Mouse (Mus musculus): ENCODE results near the gene Zfp790. TPM values are rescaled to one million over a fixed set of nuclear protein-coding genes. Genes with fewer than 3 reads are reported as not detected.
"Not testable (repeated sequence)": the region's sequence is repeated elsewhere in the genome, so short reads cannot be mapped to it uniquely, and the experiment has no call there.

Zfp790 gene
- total RNA-seq, 2 experiments from 2014 or later, result 11.8 to 13.0 TPM

DNA sequence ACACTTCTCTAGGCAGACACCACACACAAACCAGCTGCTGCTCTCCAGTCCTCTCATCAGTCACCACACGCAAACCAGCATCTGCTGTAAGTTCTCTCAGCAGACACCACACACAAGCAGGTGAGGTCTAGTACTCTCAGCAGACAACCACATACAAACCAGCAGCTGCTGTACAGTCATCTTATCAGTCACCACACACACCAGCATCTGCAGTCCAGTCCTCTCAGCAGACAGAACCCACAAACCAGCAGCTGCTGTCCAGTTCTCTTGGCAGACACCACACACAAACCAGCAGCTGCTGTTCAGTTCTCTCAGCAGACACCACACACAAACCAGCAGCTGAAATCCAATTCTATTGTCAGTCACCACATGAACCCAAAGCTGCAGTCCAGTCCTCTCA is 20.9 kb downstream of the Zfp790 start:
- DNase-seq, result no peak
- intact Hi-C loops (cut with DNase I), result no loop called here

DNA sequence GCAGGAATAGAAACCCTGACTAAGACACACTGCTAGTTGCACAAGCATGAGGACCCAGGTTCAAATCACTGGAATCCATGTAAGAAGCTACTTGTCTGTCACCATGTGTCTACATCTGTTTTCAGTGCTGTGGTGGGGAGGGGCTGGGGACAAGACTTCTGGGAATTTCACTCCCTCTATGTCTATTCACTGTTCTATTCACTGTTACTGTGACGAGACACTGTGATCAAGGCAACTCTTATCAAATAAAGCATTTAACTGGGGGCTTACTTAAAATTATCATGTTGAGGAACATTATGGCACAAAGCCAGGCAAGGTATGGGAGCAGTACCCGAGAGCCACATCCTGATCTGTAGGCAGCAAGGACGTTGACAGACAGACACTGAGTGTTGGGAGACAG is 23.3 kb downstream of the Zfp790 start:
- DNase-seq, result no peak
- intact Hi-C loops (cut with DNase I), result no loop called here

DNA sequence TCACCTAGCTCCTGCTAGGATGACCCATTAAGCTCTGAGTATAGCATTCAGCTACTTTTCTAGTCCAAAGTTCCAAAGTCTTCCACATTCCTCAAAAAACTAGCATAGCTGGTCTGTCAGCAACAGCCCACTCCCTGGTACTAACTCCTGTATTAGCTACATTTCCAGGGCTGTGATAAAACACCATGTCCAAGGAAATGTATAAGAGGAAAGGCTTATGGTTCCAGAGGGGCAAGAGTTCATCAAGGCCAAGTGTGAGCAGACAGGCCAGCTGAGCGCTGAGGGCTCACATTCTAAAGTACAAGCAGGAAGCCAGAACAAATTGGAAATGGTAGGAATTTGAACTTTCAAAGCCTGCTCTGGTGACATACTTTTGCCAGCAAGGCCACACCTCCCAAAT is 26.2 kb downstream of the Zfp790 start:
- no peak for DNase-seq
- intact Hi-C loops (cut with DNase I), result no loop called here

DNA sequence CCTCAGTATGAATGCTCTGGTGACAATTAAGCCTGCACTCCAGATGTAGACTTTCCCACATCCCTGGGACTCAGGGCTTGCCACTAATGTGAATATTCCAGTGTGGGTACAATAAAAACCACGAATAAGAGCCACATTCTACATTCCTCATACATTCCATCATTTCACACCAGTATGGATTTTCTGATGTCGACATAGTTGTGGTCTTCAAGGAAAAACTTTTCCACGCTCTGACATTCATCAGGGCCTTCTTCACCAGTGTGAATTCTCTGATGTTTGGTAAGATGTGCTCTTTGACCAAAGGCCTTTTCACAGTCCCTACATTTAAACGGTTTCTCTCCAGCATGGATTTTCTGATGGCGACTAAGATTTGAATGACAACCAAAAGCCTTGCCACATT is 28.7 kb downstream of the Zfp790 start:
- intact Hi-C loops (cut with DNase I), result no loop called here
- no peak for DNase-seq

DNA sequence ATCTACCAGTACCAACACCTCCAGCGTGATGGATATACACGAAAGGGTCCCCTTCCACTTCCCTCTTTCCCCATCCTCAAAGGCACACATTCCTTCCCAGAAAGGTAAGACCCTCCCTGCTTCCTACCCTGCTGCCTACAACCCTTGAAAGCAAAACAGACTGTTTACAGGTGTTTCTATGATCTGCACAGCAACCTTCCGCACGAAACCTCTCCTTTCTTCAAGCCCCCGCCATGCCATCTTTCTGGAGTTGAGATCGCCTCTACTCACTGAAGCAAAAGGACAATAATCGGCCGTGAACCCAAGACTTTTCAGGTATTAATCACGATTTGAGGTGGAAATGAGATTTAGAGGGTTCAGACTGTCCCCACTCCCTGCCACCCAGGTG is 36.9 kb downstream of the Zfp790 start:
- no peak for DNase-seq
- intact Hi-C loops (cut with DNase I), result no loop called here

DNA sequence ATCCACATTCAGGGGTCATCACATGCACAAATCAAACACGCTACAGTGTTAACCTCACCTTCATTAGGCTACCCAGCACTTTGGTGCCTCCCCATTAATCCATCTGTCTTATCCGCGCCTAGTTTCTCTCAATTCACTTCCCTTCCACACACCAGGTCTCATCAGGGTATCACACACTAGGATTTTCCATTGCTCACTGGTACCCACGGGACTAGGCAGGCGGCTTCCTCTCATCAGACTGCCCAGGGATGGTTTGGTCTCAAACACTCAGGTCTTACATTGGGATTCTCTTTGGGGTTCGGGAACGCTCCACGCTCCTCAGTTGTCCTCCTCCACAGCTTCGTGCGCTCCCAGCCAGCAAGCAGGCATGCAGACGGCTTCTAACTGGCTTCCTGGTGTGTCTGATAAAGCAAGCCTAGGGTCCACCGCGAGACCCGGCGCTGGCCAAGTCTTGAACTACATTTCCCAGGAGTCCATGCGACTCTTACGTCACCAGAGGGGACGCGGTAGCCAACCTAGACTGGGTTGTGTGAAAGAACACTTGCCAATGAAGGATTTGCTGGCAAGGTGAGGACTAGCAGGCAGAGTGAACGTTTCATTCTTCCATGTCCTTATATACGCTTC is 37.4 kb downstream of the Zfp790 start, which contains the start of gene Zfp940:
Gene Zfp940 (minus strand): TSS at position 451 of the 624 bp plus-strand sequence.
- intact Hi-C loops (cut with DNase I), result no loop called here
- DNase-seq, result peak; percentile 72 to 87

DNA sequence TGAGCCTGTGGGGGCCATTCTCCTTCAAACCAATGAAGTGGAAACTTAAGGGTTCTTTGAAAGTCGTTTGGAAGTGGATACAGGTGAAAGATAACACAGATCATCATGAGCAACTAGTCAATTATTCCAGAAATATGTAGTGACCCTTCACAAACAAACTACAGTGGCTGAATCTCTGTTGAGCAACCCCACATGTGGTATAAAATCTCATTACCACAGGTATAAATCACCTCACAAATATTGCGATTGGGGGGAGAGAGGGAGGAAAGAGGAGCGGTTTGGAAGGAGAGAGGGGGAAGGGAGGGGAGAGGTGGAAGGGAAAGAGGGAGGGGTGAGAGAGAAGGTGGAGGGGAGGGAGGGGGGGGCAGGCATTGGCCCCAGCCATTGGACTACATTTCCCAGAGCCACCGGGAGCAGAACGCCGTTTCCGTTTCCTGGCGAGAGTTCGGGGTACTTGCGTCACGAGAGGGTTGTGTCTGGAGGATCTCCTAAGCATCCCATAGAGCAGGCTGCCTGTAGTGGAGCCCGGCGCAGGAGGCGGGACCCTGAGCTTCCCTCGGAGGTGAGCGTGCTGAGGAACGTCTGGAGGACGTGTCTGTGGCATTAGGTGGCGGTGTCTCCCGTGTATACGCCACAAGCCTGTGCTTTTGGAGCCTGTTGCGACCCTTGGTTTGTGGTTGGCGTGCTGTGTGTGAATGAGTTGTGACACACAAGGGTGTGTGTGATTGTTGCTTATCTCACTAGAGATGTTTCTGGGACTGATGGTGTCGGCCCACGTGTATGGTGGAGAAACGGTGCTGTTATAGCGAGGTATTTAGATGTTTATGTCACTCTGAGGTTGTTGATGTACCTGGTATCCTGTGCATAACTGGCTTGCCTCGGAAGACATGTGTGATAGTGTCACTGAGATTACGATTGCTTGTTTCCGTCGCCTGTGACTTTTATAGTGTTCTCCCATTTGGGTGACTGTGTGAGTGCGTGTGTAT is 43.9 kb downstream of the Zfp790 start, which contains the start of gene Zfp420:
Gene Zfp420 (plus strand): TSS at position 448 of the 986 bp plus-strand sequence.
- intact Hi-C loops (cut with DNase I), result loop anchor here (5.0 kb wide), 3 partner anchors 42 to 92 kb away; partner anchors contain the start of genes Zfp74 and Zfp790

DNA sequence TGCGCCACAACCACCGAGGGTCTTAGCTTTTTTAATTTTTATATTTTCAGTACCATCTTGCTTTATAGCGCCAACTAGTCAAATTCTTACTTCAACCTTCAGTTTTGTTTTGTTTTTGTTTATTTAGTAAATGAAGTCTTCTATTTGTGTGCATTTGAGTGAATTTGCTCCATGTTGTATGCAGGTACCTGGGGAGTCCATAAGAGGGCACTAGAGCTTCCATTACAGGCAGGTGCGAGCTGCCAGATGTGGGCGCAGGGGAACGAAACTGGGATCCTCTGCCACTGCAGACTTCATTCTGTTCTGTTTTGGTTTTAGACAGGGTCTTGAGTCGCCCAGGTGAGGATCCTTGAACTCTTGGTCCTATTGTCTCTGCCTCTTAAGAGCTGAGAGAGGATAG is 45.7 kb downstream of the Zfp790 start:
- DNase-seq, result no peak
- intact Hi-C loops (cut with DNase I), result loop anchor here (5.0 kb wide), 2 partner anchors 41 to 91 kb away; partner anchors contain the start of gene Zfp74

More for the DNA sequence above, 43.9 kb downstream of the Zfp790 start, which contains the start of gene Zfp420:
- peak; percentile 82 to 89 for DNase-seq

DNA sequence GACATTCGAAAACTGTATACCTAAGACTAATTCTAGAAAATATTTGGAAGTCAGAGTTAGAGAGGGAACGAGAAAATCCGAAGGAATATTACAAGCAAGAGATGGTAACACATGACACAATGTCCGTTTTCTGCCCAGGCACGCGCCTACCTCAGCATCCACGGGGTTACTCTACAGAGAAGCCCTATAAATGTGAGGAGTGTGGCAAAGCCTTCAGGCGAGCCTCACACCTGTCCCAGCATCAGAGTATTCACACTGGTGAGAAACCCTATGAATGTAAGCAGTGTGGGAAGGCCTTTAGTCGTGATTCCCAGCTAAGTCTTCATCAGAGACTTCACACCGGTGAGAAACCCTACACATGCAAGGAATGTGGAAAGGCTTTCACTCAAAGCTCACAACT is 58.3 kb downstream of the Zfp790 start:
- DNase-seq, result no peak
- intact Hi-C loops (cut with DNase I), result no loop called here

DNA sequence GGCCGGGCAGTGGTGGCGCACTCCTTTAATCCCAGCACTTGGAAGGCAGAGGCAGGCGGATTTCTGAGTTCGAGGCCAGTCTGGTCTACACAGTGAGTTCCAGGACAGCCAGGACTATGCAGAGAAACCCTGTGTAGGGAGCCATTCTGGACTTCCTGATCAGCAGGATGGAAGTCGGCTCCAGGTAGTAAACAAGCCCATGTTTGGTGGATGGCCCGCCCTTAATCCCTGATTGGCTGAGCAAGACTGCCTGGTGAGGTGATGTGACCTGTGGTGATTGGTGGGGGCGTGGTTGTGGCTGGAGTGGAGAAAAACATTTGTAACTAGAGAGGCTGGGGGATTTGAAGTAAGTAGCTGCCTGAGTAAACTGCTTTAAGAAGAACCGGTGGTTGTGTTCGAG is 61.6 kb downstream of the Zfp790 start:
- intact Hi-C loops (cut with DNase I); DNase-seq: not testable (repeated sequence)

DNA sequence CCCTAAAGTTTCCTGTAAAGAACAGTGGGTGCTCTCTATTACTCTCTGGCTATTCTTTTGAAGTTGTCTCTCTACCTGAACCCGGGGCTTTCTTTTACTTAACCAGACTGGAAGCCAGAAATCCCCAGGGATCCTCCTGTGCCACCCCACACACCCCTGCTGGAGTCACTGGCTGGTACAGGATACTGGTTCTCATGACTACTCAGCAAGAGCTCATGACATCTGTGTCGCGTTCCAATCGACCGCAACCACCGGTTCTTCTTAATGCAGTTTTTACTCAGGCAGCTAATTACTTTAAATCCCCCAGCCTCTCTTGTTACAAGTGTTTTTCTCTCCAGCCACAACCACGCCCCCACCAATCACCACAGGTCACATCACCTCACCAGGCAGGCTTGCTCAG is 64.1 kb downstream of the Zfp790 start:
- intact Hi-C loops (cut with DNase I), result no loop called here
- DNase-seq, result no peak

Small RNA genes lying within 50 kb of the gene (microRNA-seq; reads per million reads assigned to microRNA genes)
- 4.2 to 4.6 reads per million in 2 experiments for gene Mir1964

Other genes starting within 250 kb of the Zfp790 start
- not detected for gene Catsperg2, start 89.1 kb upstream of the Zfp790 start, total RNA-seq (2021)
- gene Zfp84, start 47.6 kb upstream of the Zfp790 start, total RNA-seq (2021), result 10 to 100 TPM; 12.7 to 14.4 TPM
- gene Zfp30, start 32.1 kb upstream of the Zfp790 start, total RNA-seq (2021), result 1 to 10 TPM; 6.1 to 6.8 TPM
- gene Zfp940, start 37.6 kb downstream of the Zfp790 start, total RNA-seq (2021), result 1 to 10 TPM in 1 of 2 experiments, under 1 TPM in 1; 0.83 to 1.5 TPM
- 1 to 10 TPM; 2.5 to 2.8 TPM for gene Zfp420, start 43.9 kb downstream of the Zfp790 start, total RNA-seq (2021)
- gene Zfp27, start 90.5 kb downstream of the Zfp790 start, total RNA-seq (2021), result 10 to 100 TPM in 1 of 2 experiments, 1 to 10 TPM in 1; 9.7 to 10.4 TPM
- gene Zfp383, start 92.1 kb downstream of the Zfp790 start, total RNA-seq (2021), result 1 to 10 TPM; 7.3 to 8.1 TPM
- 1 to 10 TPM; 6.1 to 6.4 TPM for gene Zfp74, start 138.0 kb downstream of the Zfp790 start, total RNA-seq (2021)
- 10 to 100 TPM; 32.0 to 41.7 TPM for gene Zfp568, start 167.8 kb downstream of the Zfp790 start, total RNA-seq (2021)
- gene Zfp14, start 235.3 kb downstream of the Zfp790 start, total RNA-seq (2021), result 1 to 10 TPM; 2.2 to 3.3 TPM